In genomic region chr7:116236608-116237007, GRCm38 (mm10) we compare ENCODE assay signal across 9 mouse cellular contexts.
DNase-seq lines count a peak whose midpoint lies in the region; ATAC-seq and TF ChIP-seq lines count a peak whose summit lies in the region.
"Had no signal": no experiment of that assay in that cellular context is flagged by ENCODE, and none has a peak within 500 bp of the region (broad histone marks: within the 10 kb centered on the region; RNA-seq: fewer than 3 reads in every experiment).

No protein-coding gene starts in this region.

- TF ChIP-seq POLR2A in limb, embryonic 14.5 days (IDR thresholded peaks at IDR 0.05; ENCODE audit: borderline replicate concordance, extremely low read depth, insufficient read depth, insufficient read length): no peak
- no peak for TF ChIP-seq POLR2A in olfactory bulb, adult 2 months (IDR thresholded peaks at IDR 0.05; ENCODE audit: insufficient read depth, low read depth, low read length)

- H3K9me3 ChIP-seq in forebrain, embryonic 15.5 days: no peaks in the 10 kb centered on the region
- H3K9me3 ChIP-seq in limb, embryonic 14.5 days (ENCODE audit: control insufficient read depth, low read length): no peaks in the 10 kb centered on the region
- H3K9me3 ChIP-seq: G1E had no signal

- no peaks in the 10 kb centered on the region for H3K36me3 ChIP-seq in forebrain, embryonic 15.5 days
- no peaks in the 10 kb centered on the region for H3K36me3 ChIP-seq in limb, embryonic 14.5 days (ENCODE audit: control insufficient read depth, insufficient read depth, low read length)

- peak overlapping the region; percentile 65 for H3K4me3 ChIP-seq in layer of hippocampus, adult 2 months
- peak overlapping the region; percentile 53 for H3K4me3 ChIP-seq in forebrain, embryonic 15.5 days
- H3K4me3 ChIP-seq in limb, embryonic 14.5 days (replicated peaks; ENCODE audit: low read length): peak overlapping the region; percentile 45
- peak overlapping the region; percentile 56; the same call in 1 of the 2 replicates for H3K4me3 ChIP-seq in olfactory bulb, adult 2 months (ENCODE audit: insufficient read depth, low read depth, low read length)

- H3K9ac ChIP-seq in forebrain, embryonic 15.5 days (replicated peaks): 0 out of 2 replicates have a peak overlapping the region, but pooled peaks have one; percentile 54
- peak overlapping the region; percentile 58; the same call in 1 of the 2 replicates for H3K9ac ChIP-seq in limb, embryonic 14.5 days (ENCODE audit: low read depth, low read length, severe bottlenecking)

- WGBS in forebrain, embryonic 15.5 days: 46% methylated on average over 8 of the region's 8 CpGs
- WGBS in limb, embryonic 14.5 days: 58% methylated on average over 8 of the region's 8 CpGs
- 53% methylated on average over 8 of the region's 8 CpGs for WGBS in olfactory bulb, adult 2 months

- DNase-seq in layer of hippocampus, adult 2 months (ENCODE audit: low spot score in 2 of 2): no peak
- DNase-seq in layer of hippocampus, adult 18-20 months (ENCODE audit: low spot score in 2 of 2): no peak
- DNase-seq in limb, embryonic 14.5 days (ENCODE audit: low spot score): no peak
- no peak for DNase-seq in natural killer cell, adult 2 months (ENCODE audit: low spot score in 2 of 2)
- no peak for DNase-seq in cerebellum, adult 11 months
- DNase-seq in layer of hippocampus, adult 11-12 months (ENCODE audit: low spot score): no peak

- H3K27me3 ChIP-seq in forebrain, embryonic 15.5 days: no peaks in the 10 kb centered on the region
- peaks cover 12% of the 10 kb centered on the region; the same call in 1 of the 2 replicates for H3K27me3 ChIP-seq in limb, embryonic 14.5 days (ENCODE audit: control insufficient read depth, insufficient read depth, low read length)

- H3K27ac ChIP-seq in layer of hippocampus, adult 2 months: no peak overlapping the region; the same call in 1 of the 2 replicates
- H3K27ac ChIP-seq in forebrain, embryonic 15.5 days (replicated peaks): no peak overlapping the region
- H3K27ac ChIP-seq in limb, embryonic 14.5 days (replicated peaks; ENCODE audit: low read depth, low read length): no peak overlapping the region
- no peak overlapping the region for H3K27ac ChIP-seq in olfactory bulb, adult 2 months (ENCODE audit: insufficient read depth, low read depth, low read length)

- TF ChIP-seq CTCF in layer of hippocampus, adult 2 months (conservative IDR thresholded peaks at IDR 0.05): no peak
- no peak for TF ChIP-seq CTCF in olfactory bulb, adult 2 months (IDR thresholded peaks at IDR 0.05; ENCODE audit: insufficient read depth, low read depth, low read length)

- ATAC-seq in forebrain, embryonic 15.5 days (replicated peaks): no peak
- ATAC-seq in limb, embryonic 14.5 days (ENCODE audit: low FRiP score, low read depth): no peak

- peak overlapping the region; percentile 99 for H3K4me2 ChIP-seq in forebrain, embryonic 15.5 days (replicated peaks)
- H3K4me2 ChIP-seq in limb, embryonic 14.5 days (replicated peaks; ENCODE audit: low read depth, low read length, severe bottlenecking): peak overlapping the region; percentile 99

- H3K4me1 ChIP-seq in forebrain, embryonic 15.5 days: peaks cover 29% of the 10 kb centered on the region
- H3K4me1 ChIP-seq in limb, embryonic 14.5 days (ENCODE audit: control insufficient read depth, insufficient read depth, low read length): peaks cover 11% of the 10 kb centered on the region
- peaks cover 29% of the 10 kb centered on the region for H3K4me1 ChIP-seq in olfactory bulb, adult 2 months (ENCODE audit: control insufficient read depth, insufficient read depth, low read length)
